Mouse (Mus musculus) embryonic facial prominence, embryonic 14.5 days (tissue): ENCODE measurements around the gene Nppa. TPM values are rescaled to one million over a fixed set of nuclear protein-coding genes. Genes with fewer than 3 reads are reported as not detected.

Experiments used
- ATAC-seq: fragments of 200-750 bp; cut with Nextera tagmentation; 2 replicates; pipeline ENCODE4 v1.8.0; 2017; ENCODE audit warnings: low read depth, moderate number of reproducible peaks, moderate TSS enrichment
- DNase-seq: peaks from one replicate; pipeline ENCODE4 v3.0.0-alpha.2; 2015; ENCODE audit warnings: low spot score
- H3K27ac ChIP-seq: fragments of 300-500 bp; sonication (generic); replicated peaks from 2 replicates; pipeline ENCODE4 v1.5.1; 2014; ENCODE audit warnings: low read depth, mild to moderate bottlenecking, low read length, moderate library complexity
- H3K27me3 ChIP-seq: fragments of 300-500 bp; sonication (generic); replicated peaks from 2 replicates; pipeline ENCODE4 v1.6.1; 2014; ENCODE audit warnings: low read length; ENCODE audit not compliant: control insufficient read depth, insufficient read depth
- H3K36me3 ChIP-seq: fragments of 300-500 bp; sonication (generic); 2 replicates; pipeline ENCODE4 v1.6.1; 2014; ENCODE audit warnings: low read length, mixed read lengths; ENCODE audit not compliant: control insufficient read depth, insufficient read depth
- H3K4me1 ChIP-seq: fragments of 300-500 bp; sonication (generic); 2 replicates; pipeline ENCODE4 v1.6.1; 2014; ENCODE audit warnings: antibody characterized with exemption, low read length; ENCODE audit not compliant: control insufficient read depth, insufficient read depth
- H3K4me2 ChIP-seq: fragments of 300-500 bp; sonication (generic); 2 replicates; pipeline ENCODE4 v1.6.1; 2014; ENCODE audit warnings: low read depth, mild to moderate bottlenecking, low read length, moderate library complexity, mixed read lengths
- H3K4me3 ChIP-seq: fragments of 300-500 bp; sonication (generic); 2 replicates; pipeline ENCODE4 v1.5.1; 2014; ENCODE audit warnings: low read depth, mild to moderate bottlenecking, low read length
- H3K9ac ChIP-seq: fragments of 300-500 bp; sonication (generic); 2 replicates; pipeline ENCODE4 v1.6.1; 2014; ENCODE audit warnings: low read depth, mild to moderate bottlenecking, low read length, moderate library complexity, mixed read lengths
- H3K9me3 ChIP-seq: fragments of 300-500 bp; sonication (generic); 2 replicates; pipeline ENCODE4 v1.6.1; 2016; ENCODE audit warnings: low read length; ENCODE audit not compliant: control insufficient read depth
- WGBS: fragments of 180-500 bp; shearing (Covaris S2); extraction: QIAGEN DNeasy Blood & Tissue Kit; methylation state at CpG from one replicate; pipeline ENCODE4 v1.1.7; 2014; 5-methylcytosine and 5-hydroxymethylcytosine counted together
- polyA plus RNA-seq: library from polyadenylated mRNA; unstranded; fragments of >200 nt; fragmentation: Nextera tagmentation; extraction: Ambion mirVana; gene quantifications from 2 replicates; pipeline ENCODE4 v1.2.1, GENCODE M21; 2014

The Nppa gene
- polyA plus RNA-seq, 1 experiment from 2014 or later, result not detected

- DNase-seq, result no peak
- H3K27me3 ChIP-seq, result no peaks in the 10 kb centered on the region
- H3K4me2 ChIP-seq, result no peak overlapping the region
- ATAC-seq, result no peak
- H3K27ac ChIP-seq, result no peak overlapping the region
- H3K4me1 ChIP-seq, result no peaks in the 10 kb centered on the region
- WGBS, result 53% methylated on average over 9 of the region's 9 CpGs
- no peak overlapping the region for H3K9ac ChIP-seq
- H3K4me3 ChIP-seq, result no peak overlapping the region
- H3K36me3 ChIP-seq, result no peaks in the 10 kb centered on the region
- no peaks in the 10 kb centered on the region for H3K9me3 ChIP-seq
These were observed 31.2 kb upstream of the Nppa start for GRCm38 (mm10) chr4:147969337-147969736.

GRCm38 (mm10) chr4:147976237-147976636, 24.3 kb upstream of the Nppa start:
- Histone ChIP-seq H3K27me3 (no peaks in the 10 kb centered on the region), H3K4me2 (no peak overlapping the region), H3K36me3 (no peaks in the 10 kb centered on the region), H3K27ac (no peak overlapping the region), H3K4me3 (no peak overlapping the region), H3K9me3 (no peaks in the 10 kb centered on the region; the same call in 1 of the 2 replicates), H3K4me1 (no peaks in the 10 kb centered on the region), H3K9ac (no peak overlapping the region)
- no peak for ATAC-seq
- WGBS, result 70% methylated on average over 3 of the region's 3 CpGs
- no peak for DNase-seq

DNA sequence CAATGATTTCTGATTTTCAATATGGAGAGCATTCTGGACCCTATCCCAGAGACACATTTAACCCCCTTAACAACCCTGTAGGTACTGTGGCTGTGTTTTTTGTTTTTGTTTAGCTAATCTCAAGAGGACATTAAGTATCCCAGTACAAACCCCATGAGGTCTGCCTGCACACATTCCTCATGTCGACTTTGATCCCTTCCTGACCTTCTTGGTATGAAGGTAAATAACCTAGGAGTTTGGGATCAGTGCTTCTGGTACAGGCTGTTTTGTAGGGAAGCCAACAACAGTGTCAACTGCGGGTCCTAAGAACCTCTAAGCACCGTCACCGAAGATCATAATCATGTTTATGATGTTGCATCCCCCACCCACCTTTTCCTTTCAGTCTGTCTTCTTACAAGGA, 22.8 kb upstream of the Nppa start:
- no peak overlapping the region for H3K4me3 ChIP-seq
- no peak overlapping the region for H3K4me2 ChIP-seq
- no peak overlapping the region for H3K9ac ChIP-seq
- H3K36me3 ChIP-seq, result no peaks in the 10 kb centered on the region
- H3K9me3 ChIP-seq, result no peaks in the 10 kb centered on the region; the same call in 1 of the 2 replicates
- H3K4me1 ChIP-seq, result no peaks in the 10 kb centered on the region
- DNase-seq (no peak), ATAC-seq (no peak)
- H3K27me3 ChIP-seq, result no peaks in the 10 kb centered on the region
- H3K27ac ChIP-seq, result no peak overlapping the region
- WGBS, result 73% methylated on average over 4 of the region's 4 CpGs

DNA sequence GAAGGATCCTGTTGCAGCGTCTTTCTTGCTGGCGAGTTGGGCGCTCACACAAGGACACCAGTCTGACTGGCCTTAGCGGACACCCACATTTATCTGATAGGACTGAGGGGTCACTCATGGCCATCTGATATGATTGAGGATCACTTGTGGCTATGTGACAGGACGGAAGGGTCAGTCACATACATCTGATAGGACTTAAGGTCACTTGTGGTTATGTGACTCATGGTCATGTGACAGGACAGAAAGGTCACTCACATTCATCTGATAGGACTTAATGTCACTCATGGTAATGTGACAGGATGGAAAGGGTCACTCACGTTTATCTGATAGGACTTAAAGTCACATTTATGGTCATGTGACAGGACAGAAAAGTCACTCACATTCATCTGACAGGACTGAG, 22.1 kb upstream of the Nppa start:
- Histone ChIP-seq H3K36me3 (no peaks in the 10 kb centered on the region), H3K9me3 (no peaks in the 10 kb centered on the region; the same call in 1 of the 2 replicates), H3K9ac (no peak overlapping the region), H3K27me3 (no peaks in the 10 kb centered on the region), H3K4me1 (no peaks in the 10 kb centered on the region), H3K27ac (no peak overlapping the region), H3K4me2 (no peak overlapping the region), H3K4me3 (no peak overlapping the region)
- ATAC-seq (no peak), DNase-seq (no peak)
- 92% methylated on average over 6 of the region's 6 CpGs for WGBS

DNA sequence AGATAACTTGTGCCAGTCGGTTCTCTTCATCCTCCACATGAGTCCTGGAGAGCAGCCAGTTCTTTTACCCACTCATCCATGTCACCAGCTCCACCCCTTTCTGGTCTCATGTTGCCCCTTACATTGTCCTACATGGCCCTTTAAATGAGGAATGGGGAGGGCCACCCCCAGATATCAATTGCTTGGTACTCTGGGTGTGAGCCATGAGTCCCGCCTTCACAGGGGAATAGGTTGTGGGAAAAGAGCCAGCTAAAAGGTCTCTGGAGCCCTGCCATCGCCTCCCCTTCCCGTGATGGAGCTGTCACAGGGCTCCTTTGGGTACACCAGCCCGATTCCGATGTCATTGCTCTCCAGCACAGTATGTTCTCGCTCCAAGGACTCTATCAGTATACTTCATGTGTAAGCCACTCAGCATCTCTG, 21.1 kb upstream of the Nppa start:
- no peak for DNase-seq
- ATAC-seq, result peak; percentile 47; the same call in 1 of the 2 replicates
- whole genome bisulfite sequencing, result 78% methylated on average over 7 of the region's 7 CpGs
- Histone ChIP-seq H3K9me3 (no peaks in the 10 kb centered on the region; the same call in 1 of the 2 replicates), H3K4me1 (no peaks in the 10 kb centered on the region), H3K27me3 (no peaks in the 10 kb centered on the region), H3K4me3 (no peak overlapping the region), H3K4me2 (no peak overlapping the region), H3K9ac (no peak overlapping the region), H3K36me3 (no peaks in the 10 kb centered on the region), H3K27ac (no peak overlapping the region)

GRCm38 (mm10) chr4:147985205-147986132, 15.1 kb upstream of the Nppa start, which contains the start of gene Nppb:
Gene Nppb, plus strand, starts transcription at chr4:147985788.
- no peaks in the 10 kb centered on the region for H3K36me3 ChIP-seq
- WGBS, result 28% methylated on average over 18 of the region's 20 CpGs
- H3K4me2 ChIP-seq, result no peak within 1 kb of the TSS
- no peak within 1 kb of the TSS for H3K27ac ChIP-seq
- no peak within 1 kb of the TSS for H3K4me3 ChIP-seq
- H3K9me3 ChIP-seq, result no peaks in the 10 kb centered on the region
- DNase-seq (peak; percentile 57), ATAC-seq (no peak)
- H3K4me1 ChIP-seq, result no peaks in the 10 kb centered on the region
- H3K27me3 ChIP-seq, result no peaks in the 10 kb centered on the region
- H3K9ac ChIP-seq, result no peak within 1 kb of the TSS

DNA sequence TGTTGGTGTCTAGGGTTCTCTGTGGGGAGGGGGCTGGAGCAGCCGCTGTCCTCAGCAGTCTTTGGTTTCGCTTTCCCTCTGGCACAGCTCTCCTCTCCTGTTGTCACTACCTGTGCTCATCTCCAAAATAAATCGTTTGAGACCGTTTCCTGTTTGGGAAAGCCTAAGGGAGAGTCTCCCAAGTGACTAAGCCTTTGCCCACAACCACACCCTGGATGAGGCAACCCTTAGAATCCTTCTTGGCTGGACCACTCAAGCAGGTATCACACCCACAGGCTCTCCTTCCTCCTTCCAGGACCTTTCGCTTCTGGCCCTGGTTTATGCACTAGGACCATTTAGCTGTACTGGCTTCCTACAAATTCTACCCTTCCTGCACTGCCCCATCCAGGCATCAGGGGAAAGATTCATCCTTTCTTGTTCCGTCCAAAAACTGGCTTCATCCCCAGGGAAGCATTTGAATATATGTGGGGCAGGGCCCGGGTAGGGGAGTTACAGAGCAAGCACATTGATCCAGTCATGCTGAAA, 6.9 kb upstream of the Nppa start:
- no peak overlapping the region for H3K4me2 ChIP-seq
- no peak overlapping the region for H3K9ac ChIP-seq
- no peaks in the 10 kb centered on the region for H3K36me3 ChIP-seq
- no peak overlapping the region for H3K4me3 ChIP-seq
- no peak for DNase-seq
- no peaks in the 10 kb centered on the region for H3K9me3 ChIP-seq
- no peaks in the 10 kb centered on the region for H3K4me1 ChIP-seq
- no peak overlapping the region for H3K27ac ChIP-seq
- ATAC-seq, result no peak
- no peaks in the 10 kb centered on the region for H3K27me3 ChIP-seq
- 50% methylated on average over 7 of the region's 7 CpGs for WGBS

DNA sequence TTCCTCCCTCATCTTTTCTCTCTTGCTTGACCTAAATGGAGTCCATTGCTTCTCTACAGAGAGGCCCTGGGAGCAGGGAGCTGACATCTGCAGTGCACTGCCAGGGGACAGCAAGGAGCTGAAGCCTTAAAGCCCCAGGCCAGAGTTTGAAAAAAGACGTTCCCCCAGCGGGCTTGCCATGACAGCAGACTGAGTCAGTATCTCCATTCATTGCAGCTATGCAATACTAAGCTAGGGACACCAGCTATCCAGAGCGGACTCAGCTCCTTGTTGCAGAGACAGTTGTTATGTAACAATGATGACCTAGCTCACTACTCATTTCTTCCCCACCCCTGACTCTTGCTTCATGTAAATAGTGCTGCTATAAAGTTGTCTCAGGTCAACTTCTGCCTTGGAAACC, 5.2 kb upstream of the Nppa start:
- no peaks in the 10 kb centered on the region for H3K36me3 ChIP-seq
- ATAC-seq (no peak), DNase-seq (no peak)
- no peak overlapping the region for H3K9ac ChIP-seq
- no peaks in the 10 kb centered on the region for H3K27me3 ChIP-seq
- WGBS, result 77% methylated on average over 3 of the region's 3 CpGs
- no peak overlapping the region for H3K27ac ChIP-seq
- no peak overlapping the region for H3K4me2 ChIP-seq
- H3K4me3 ChIP-seq, result no peak overlapping the region
- H3K9me3 ChIP-seq, result no peaks in the 10 kb centered on the region
- H3K4me1 ChIP-seq, result no peaks in the 10 kb centered on the region
